Mouse (Mus musculus): ENCODE measurements around the gene Acp4. TPM values are rescaled to one million over a fixed set of nuclear protein-coding genes. Genes with fewer than 3 reads are reported as not detected.
A peak's percentile ranks its signal among the peaks of the same experiment; 100 is the strongest.
"Not testable (repeated sequence)": the region's sequence is repeated elsewhere in the genome, so short reads cannot be mapped to it uniquely, and the experiment has no call there.

The Acp4 gene
- total RNA-seq (2021): not detected
- long read RNA-seq, experiment 1: 0 reads
- long read RNA-seq, experiment 2: 0 reads

GRCm38 (mm10) chr7:44257278-44257677 is at the start of gene Acp4:
Gene Acp4 (minus strand): TSS chr7:44257378.
- DNase-seq (ENCODE audit: low spot score in 2 of 2): no peak

- DNase-seq (ENCODE audit: low spot score in 2 of 2): no peak
These were observed 49.5 kb upstream of the Acp4 start, which contains the start of gene Clec11a for GRCm38 (mm10) chr7:44306516-44307240. Gene Clec11a (minus strand): TSS chr7:44306902.

GRCm38 (mm10) chr7:44305686-44306085 is 48.5 kb upstream of the Acp4 start:
- DNase-seq (ENCODE audit: low spot score in 2 of 2): peak in 1 of 2 experiments; percentile 24

GRCm38 (mm10) chr7:44304775-44305641 is 47.8 kb upstream of the Acp4 start:
- DNase-seq (ENCODE audit: low spot score in 2 of 2): peak; percentile 91 to 95

- no peak for DNase-seq (ENCODE audit: low spot score in 2 of 2)
These were observed 47.2 kb upstream of the Acp4 start for GRCm38 (mm10) chr7:44304463-44304774.

GRCm38 (mm10) chr7:44303346-44304340 is 46.5 kb upstream of the Acp4 start:
- no peak for DNase-seq (ENCODE audit: low spot score in 2 of 2)

- DNase-seq (ENCODE audit: low spot score in 2 of 2): not testable (repeated sequence)
These were observed 40.3 kb upstream of the Acp4 start for GRCm38 (mm10) chr7:44297501-44297900.

GRCm38 (mm10) chr7:44291418-44291817 is 34.2 kb upstream of the Acp4 start:
- DNase-seq (ENCODE audit: low spot score in 2 of 2): no peak

- no peak for DNase-seq (ENCODE audit: low spot score in 2 of 2)
These were observed 33.8 kb upstream of the Acp4 start for GRCm38 (mm10) chr7:44290986-44291385.

- DNase-seq (ENCODE audit: low spot score in 2 of 2): no peak
These were observed 30.6 kb upstream of the Acp4 start for GRCm38 (mm10) chr7:44287760-44288159.

GRCm38 (mm10) chr7:44281586-44281985 is 24.4 kb upstream of the Acp4 start:
- no peak for DNase-seq (ENCODE audit: low spot score in 2 of 2)

- no peak for DNase-seq (ENCODE audit: low spot score in 2 of 2)
These were observed 23.8 kb upstream of the Acp4 start for GRCm38 (mm10) chr7:44280959-44281358.

GRCm38 (mm10) chr7:44277250-44277622 is 20.1 kb upstream of the Acp4 start:
- DNase-seq (ENCODE audit: low spot score in 2 of 2): no peak

GRCm38 (mm10) chr7:44276461-44277249 is 19.5 kb upstream of the Acp4 start:
- no peak for DNase-seq (ENCODE audit: low spot score in 2 of 2)

GRCm38 (mm10) chr7:44275546-44275945 is 18.4 kb upstream of the Acp4 start:
- DNase-seq (ENCODE audit: low spot score in 2 of 2): no peak

- no peak for DNase-seq (ENCODE audit: low spot score in 2 of 2)
These were observed 16.9 kb upstream of the Acp4 start for GRCm38 (mm10) chr7:44274096-44274495.

GRCm38 (mm10) chr7:44273446-44273845 is 16.3 kb upstream of the Acp4 start:
- no peak for DNase-seq (ENCODE audit: low spot score in 2 of 2)

- DNase-seq (ENCODE audit: low spot score in 2 of 2): no peak
These were observed 15.4 kb upstream of the Acp4 start for GRCm38 (mm10) chr7:44272546-44272945.

- no peak for DNase-seq (ENCODE audit: low spot score in 2 of 2)
These were observed 14.1 kb upstream of the Acp4 start for GRCm38 (mm10) chr7:44271309-44271708.

GRCm38 (mm10) chr7:44269397-44269796 is 12.2 kb upstream of the Acp4 start:
- DNase-seq (ENCODE audit: low spot score in 2 of 2): no peak

Data from gastrocnemius, postnatal 4 days (tissue).